Mouse (Mus musculus): ENCODE data around the gene Fam229b.

Fam229b gene

GRCm38 (mm10) chr10:39137766-39138165, 4.1 kb upstream of the Fam229b start:
- DNase-seq (ENCODE audit: low read depth), result no peak

- no peak for DNase-seq (ENCODE audit: low read depth)
These were observed 12.3 kb downstream of the Fam229b start for GRCm38 (mm10) chr10:39121412-39121811.

DNA sequence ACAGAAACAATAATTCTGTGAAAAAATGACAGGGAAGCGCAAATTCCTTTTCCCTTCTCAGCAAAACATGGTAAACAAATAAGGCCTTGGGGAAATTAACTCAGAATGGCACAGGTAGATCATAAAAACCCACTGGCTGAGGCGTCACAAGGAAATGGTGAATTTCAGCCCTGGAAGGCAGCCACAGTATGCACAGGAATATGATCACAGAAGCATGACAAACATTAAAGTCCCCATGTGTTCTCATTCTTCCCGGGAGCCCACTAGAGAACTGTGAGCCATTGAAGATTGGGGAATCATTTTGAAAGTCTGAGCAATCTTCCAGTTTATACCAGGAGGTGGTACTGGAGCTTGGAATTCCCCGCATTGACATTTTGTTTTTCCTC, 24.2 kb downstream of the Fam229b start:
- DNase-seq (ENCODE audit: low read depth), result no peak

DNA sequence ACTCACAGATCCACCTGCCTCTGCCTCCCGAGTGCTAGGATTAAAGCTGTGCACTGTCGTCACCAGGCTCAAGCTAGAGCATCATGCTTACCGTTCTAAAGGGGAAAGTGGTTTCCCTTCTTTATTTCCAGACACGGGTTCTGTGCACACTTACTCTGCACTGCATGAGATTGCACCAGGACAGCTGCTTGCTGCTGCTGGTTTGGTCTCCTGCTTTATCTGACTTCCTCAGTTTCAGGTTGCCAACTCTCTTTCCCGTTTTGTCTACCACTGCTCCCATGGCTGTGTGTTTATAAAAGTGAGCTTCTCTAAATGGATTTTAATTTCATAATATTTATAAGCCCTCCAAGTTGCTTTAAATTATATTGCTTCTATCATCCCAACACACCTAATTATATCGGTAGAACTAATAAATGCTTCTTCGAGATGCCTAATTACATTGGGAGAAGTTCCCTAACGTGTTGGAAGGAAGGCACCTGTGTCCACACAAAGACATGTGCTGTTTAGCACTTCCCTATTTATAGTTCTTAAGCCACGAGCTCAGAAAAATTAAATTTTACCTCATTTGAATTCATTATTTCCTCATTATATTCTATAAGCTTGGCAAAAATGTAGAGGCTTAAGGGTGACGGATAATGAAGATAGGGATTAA, 24.8 kb downstream of the Fam229b start:
- DNase-seq (ENCODE audit: low read depth), result no peak

GRCm38 (mm10) chr10:39106935-39107334, 26.8 kb downstream of the Fam229b start:
- no peak for DNase-seq (ENCODE audit: low read depth)

- no peak for DNase-seq (ENCODE audit: low read depth)
These were observed 27.3 kb downstream of the Fam229b start for GRCm38 (mm10) chr10:39106413-39106812.

DNA sequence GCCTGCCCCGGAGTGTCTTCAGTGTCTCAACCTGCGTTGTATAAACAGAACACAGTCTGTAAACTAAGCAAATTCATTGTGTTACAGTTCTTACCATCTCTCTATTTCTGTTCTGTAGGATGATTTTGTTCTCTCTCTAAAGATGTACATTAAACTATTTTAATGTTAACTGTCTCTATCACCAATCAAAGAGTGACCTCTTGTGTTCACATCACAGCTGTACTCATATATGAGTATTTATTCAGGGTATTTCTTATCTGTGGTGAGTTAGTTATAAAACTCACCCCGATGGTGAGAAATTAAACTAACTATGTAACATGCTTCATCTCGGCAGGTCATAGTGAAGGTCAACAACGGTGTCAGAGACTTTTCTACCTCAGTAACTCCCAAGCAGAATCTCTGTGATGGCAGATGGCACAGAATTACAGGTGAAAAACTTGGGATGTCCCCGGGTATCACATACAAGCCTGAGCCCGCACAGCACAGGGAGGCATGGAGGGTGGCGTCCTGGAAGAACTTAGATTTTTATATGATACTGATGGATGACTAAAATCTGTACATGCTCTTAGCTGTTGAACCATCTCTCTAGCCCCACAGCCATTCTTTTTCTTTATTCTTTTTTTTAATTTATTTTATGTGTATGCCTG, 28.8 kb downstream of the Fam229b start:
- DNase-seq (ENCODE audit: low read depth), result no peak

GRCm38 (mm10) chr10:39098746-39099145, 35.0 kb downstream of the Fam229b start:
- DNase-seq (ENCODE audit: low read depth), result no peak

- peak; percentile 8 for DNase-seq (ENCODE audit: low read depth)
These were observed 36.7 kb downstream of the Fam229b start for GRCm38 (mm10) chr10:39096981-39097380.

- no peak for DNase-seq (ENCODE audit: low read depth)
These were observed 61.7 kb downstream of the Fam229b start for GRCm38 (mm10) chr10:39072048-39072447.

Measured in c-Kit-positive CD71-positive TER-119-negative erythroid progenitor cells, embryonic 14.5 days (primary cell).